Mouse (Mus musculus) kidney, embryonic 16.5 days (tissue): ENCODE results near the gene Mif4gd. TPM values are rescaled to one million over a fixed set of nuclear protein-coding genes. Genes with fewer than 3 reads are reported as not detected.

Experiments used
- ATAC-seq: fragments of 200-750 bp; cut with Nextera tagmentation; 2 replicates; pipeline ENCODE4 v1.8.0; 2017; ENCODE audit warnings: moderate TSS enrichment; ENCODE audit not compliant: low FRiP score, low TSS enrichment
- H3K27ac ChIP-seq: fragments of 300-500 bp; sonication (generic); 2 replicates; pipeline ENCODE4 v1.5.1; 2014; ENCODE audit warnings: low read length
- H3K27me3 ChIP-seq: fragments of 300-500 bp; sonication (generic); 2 replicates; pipeline ENCODE4 v1.6.1; 2014; ENCODE audit warnings: low read length, control low read depth, mixed read lengths; ENCODE audit not compliant: insufficient read depth
- H3K36me3 ChIP-seq: fragments of 300-500 bp; sonication (generic); 2 replicates; pipeline ENCODE4 v1.6.1; 2014; ENCODE audit warnings: low read length, control low read depth, mixed read lengths; ENCODE audit not compliant: insufficient read depth
- H3K4me1 ChIP-seq: fragments of 300-500 bp; sonication (generic); 2 replicates; pipeline ENCODE4 v1.6.1; 2014; ENCODE audit warnings: low read length, control low read depth, mixed read lengths; ENCODE audit not compliant: insufficient read depth
- H3K4me2 ChIP-seq: fragments of 300-500 bp; sonication (generic); replicated peaks from 2 replicates; pipeline ENCODE4 v1.6.1; 2014; ENCODE audit warnings: low read depth, low read length
- H3K4me3 ChIP-seq: fragments of 300-500 bp; sonication (generic); 2 replicates; pipeline ENCODE4 v1.5.1; 2014; ENCODE audit warnings: mild to moderate bottlenecking, low read length
- H3K9ac ChIP-seq: fragments of 300-500 bp; sonication (generic); replicated peaks from 2 replicates; pipeline ENCODE4 v1.6.1; 2014; ENCODE audit warnings: low read length
- H3K9me3 ChIP-seq: fragments of 300-500 bp; sonication (generic); 2 replicates; pipeline ENCODE4 v1.6.1; 2016; ENCODE audit warnings: low read length, control low read depth
- WGBS: fragments of 180-500 bp; shearing (Covaris S2); extraction: QIAGEN DNeasy Blood & Tissue Kit; methylation state at CpG from one replicate; pipeline ENCODE4 v1.1.7; 2014; 5-methylcytosine and 5-hydroxymethylcytosine counted together
- polyA plus RNA-seq: library from polyadenylated mRNA; unstranded; fragments of >200 nt; fragmentation: Nextera tagmentation; extraction: Ambion mirVana; gene quantifications from 2 replicates; pipeline ENCODE4 v1.2.1, GENCODE M21; 2015

The Mif4gd gene
- polyA plus RNA-seq, 1 experiment from 2014 or later, result 47.1 TPM

GRCm38 (mm10) chr11:115586403-115586802 is 26.4 kb downstream of the Mif4gd start:
- Histone ChIP-seq H3K4me1 (no peaks in the 10 kb centered on the region), H3K4me3 (no peak overlapping the region), H3K9ac (no peak overlapping the region), H3K36me3 (peaks cover 88% of the 10 kb centered on the region), H3K27ac (no peak overlapping the region), H3K9me3 (no peaks in the 10 kb centered on the region), H3K4me2 (no peak overlapping the region), H3K27me3 (no peaks in the 10 kb centered on the region)
- 92% methylated on average over 9 of the region's 9 CpGs for WGBS
- ATAC-seq, result no peak

GRCm38 (mm10) chr11:115585573-115586100 is 27.1 kb downstream of the Mif4gd start:
- Histone ChIP-seq H3K4me1 (no peaks in the 10 kb centered on the region), H3K9me3 (no peaks in the 10 kb centered on the region), H3K4me2 (no peak overlapping the region), H3K9ac (no peak overlapping the region), H3K27me3 (no peaks in the 10 kb centered on the region), H3K36me3 (peaks cover 87% of the 10 kb centered on the region), H3K27ac (no peak overlapping the region), H3K4me3 (no peak overlapping the region)
- 87% methylated on average over 7 of the region's 7 CpGs for whole genome bisulfite sequencing
- no peak for ATAC-seq

- ATAC-seq, result no peak
- 86% methylated on average over 10 of the region's 10 CpGs for WGBS
These were observed 28.2 kb downstream of the Mif4gd start for GRCm38 (mm10) chr11:115584376-115585073.

GRCm38 (mm10) chr11:115582913-115583606 is 29.7 kb downstream of the Mif4gd start:
- no peak for ATAC-seq
- no peak overlapping the region for H3K27ac ChIP-seq
- H3K9ac ChIP-seq, result no peak overlapping the region
- H3K4me3 ChIP-seq, result no peak overlapping the region
- H3K9me3 ChIP-seq, result no peaks in the 10 kb centered on the region
- no peak overlapping the region for H3K4me2 ChIP-seq
- no peaks in the 10 kb centered on the region for H3K4me1 ChIP-seq
- WGBS, result 79% methylated on average over 10 of the region's 10 CpGs
- no peaks in the 10 kb centered on the region for H3K27me3 ChIP-seq
- peaks cover 87% of the 10 kb centered on the region for H3K36me3 ChIP-seq

More at GRCm38 (mm10) chr11:115584376-115585073, 28.2 kb downstream of the Mif4gd start:
- Histone ChIP-seq H3K36me3 (peaks cover 83% of the 10 kb centered on the region), H3K4me3 (no peak overlapping the region), H3K4me2 (no peak overlapping the region), H3K27ac (no peak overlapping the region), H3K4me1 (no peaks in the 10 kb centered on the region), H3K27me3 (no peaks in the 10 kb centered on the region), H3K9me3 (no peaks in the 10 kb centered on the region), H3K9ac (no peak overlapping the region)

- no peaks in the 10 kb centered on the region for H3K4me1 ChIP-seq
- no peak overlapping the region for H3K27ac ChIP-seq
- H3K27me3 ChIP-seq, result no peaks in the 10 kb centered on the region
- H3K9me3 ChIP-seq, result no peaks in the 10 kb centered on the region
- peaks cover 61% of the 10 kb centered on the region for H3K36me3 ChIP-seq
- H3K9ac ChIP-seq, result no peak overlapping the region
- no peak for ATAC-seq
- no peak overlapping the region for H3K4me3 ChIP-seq
- H3K4me2 ChIP-seq, result no peak overlapping the region
These were observed 33.7 kb downstream of the Mif4gd start for GRCm38 (mm10) chr11:115579080-115579479.

- Histone ChIP-seq H3K4me3 (peak overlapping the region; percentile 92), H3K9ac (peak overlapping the region; percentile 75), H3K9me3 (no peaks in the 10 kb centered on the region), H3K4me1 (peaks cover 10% of the 10 kb centered on the region), H3K4me2 (peak overlapping the region; percentile 67), H3K27me3 (no peaks in the 10 kb centered on the region), H3K27ac (no peak overlapping the region), H3K36me3 (peaks cover 35% of the 10 kb centered on the region)
- 12% methylated on average over 7 of the region's 7 CpGs for WGBS
- no peak for ATAC-seq
These were observed 47.8 kb downstream of the Mif4gd start for GRCm38 (mm10) chr11:115564961-115565360.

- Histone ChIP-seq H3K27me3 (no peaks in the 10 kb centered on the region), H3K27ac (peak within 1 kb of the TSS; percentile 81), H3K4me3 (peak within 1 kb of the TSS; percentile 92), H3K4me2 (peak within 1 kb of the TSS; percentile 67), H3K36me3 (peaks cover 27% of the 10 kb centered on the region), H3K4me1 (peaks cover 10% of the 10 kb centered on the region), H3K9me3 (no peaks in the 10 kb centered on the region), H3K9ac (peak within 1 kb of the TSS; percentile 75)
- ATAC-seq, result peak; percentile 94
- under 1% methylated on average over 42 of the region's 42 CpGs for WGBS
These were observed 48.5 kb downstream of the Mif4gd start, which contains the start of gene Nup85 for GRCm38 (mm10) chr11:115564064-115564809. TSS of gene Nup85 (plus strand) at chr11:115564434.

- Histone ChIP-seq H3K36me3 (peaks cover 20% of the 10 kb centered on the region), H3K9me3 (no peaks in the 10 kb centered on the region), H3K9ac (peak overlapping the region; percentile 75), H3K4me1 (peaks cover 10% of the 10 kb centered on the region), H3K27ac (peak overlapping the region; percentile 81), H3K27me3 (no peaks in the 10 kb centered on the region), H3K4me2 (peak overlapping the region; percentile 67), H3K4me3 (peak overlapping the region; percentile 92)
- WGBS, result 48% methylated on average over 4 of the region's 4 CpGs
- no peak for ATAC-seq
These were observed 49.4 kb downstream of the Mif4gd start for GRCm38 (mm10) chr11:115563406-115563805.
